In the genomic region with DNA sequence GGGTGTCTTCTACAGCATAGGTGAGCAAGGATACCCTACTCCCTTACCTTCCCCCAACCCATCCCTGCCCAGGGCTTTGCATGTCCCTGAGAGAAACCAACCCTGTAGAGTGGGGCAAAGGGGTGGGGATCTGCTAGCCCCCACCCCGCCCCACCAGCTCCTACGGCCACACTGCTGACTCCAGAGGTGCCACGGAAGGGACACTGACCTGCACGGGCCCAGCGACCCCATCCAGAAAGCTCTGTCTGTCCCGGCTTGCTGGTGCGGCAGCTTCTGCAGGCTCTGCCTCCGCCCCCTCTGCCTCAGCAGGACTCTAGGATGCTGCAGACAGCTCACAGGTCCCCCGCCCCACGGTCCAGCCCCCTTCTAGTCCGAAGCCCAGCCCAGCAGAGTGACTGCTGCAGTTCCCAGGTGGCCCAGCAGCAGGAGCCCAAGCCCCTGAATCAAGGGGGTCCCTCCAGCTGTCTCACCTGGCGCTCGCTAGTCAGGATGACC, we compare ENCODE assay signal across 9 mouse cellular contexts. TPM values are rescaled to one million over a fixed set of nuclear protein-coding genes. Genes with fewer than 3 reads are reported as not detected.
DNase-seq lines count a peak whose midpoint lies in the region; ATAC-seq and TF ChIP-seq lines count a peak whose summit lies in the region.
"Had no signal": no experiment of that assay in that cellular context is flagged by ENCODE, and none has a peak within 500 bp of the region (broad histone marks: within the 10 kb centered on the region; RNA-seq: fewer than 3 reads in every experiment).

No protein-coding gene starts in this region.

- H3K9me3 ChIP-seq in liver, postnatal 0 days (ENCODE audit: low read length), result no peaks in the 10 kb centered on the region
- no peaks in the 10 kb centered on the region for H3K9me3 ChIP-seq in liver, embryonic 11.5 days (ENCODE audit: control insufficient read depth, low read length)
- H3K9me3 ChIP-seq in embryonic facial prominence, embryonic 12.5 days, result no peaks in the 10 kb centered on the region
- H3K9me3 ChIP-seq in intestine, postnatal 0 days (ENCODE audit: control insufficient read depth), result no peaks in the 10 kb centered on the region

- H3K27me3 ChIP-seq in liver, postnatal 0 days (ENCODE audit: insufficient read depth, low read length), result peaks cover 13% of the 10 kb centered on the region; the same call in 1 of the 2 replicates
- 0 out of 2 replicates have a peak, but pooled peaks cover 7% of the 10 kb centered on the region for H3K27me3 ChIP-seq in liver, embryonic 11.5 days (replicated peaks; ENCODE audit: control insufficient read depth, insufficient read depth, low read length)
- peaks cover 8% of the 10 kb centered on the region; the same call in 1 of the 2 replicates for H3K27me3 ChIP-seq in embryonic facial prominence, embryonic 12.5 days
- H3K27me3 ChIP-seq in intestine, postnatal 0 days (replicated peaks; ENCODE audit: control insufficient read depth, insufficient read depth, low read length), result peaks cover 11% of the 10 kb centered on the region; the same call in 1 of the 2 replicates

- no peaks in the 10 kb centered on the region for H3K4me1 ChIP-seq in liver, postnatal 0 days (ENCODE audit: insufficient read depth)
- no peaks in the 10 kb centered on the region for H3K4me1 ChIP-seq in liver, embryonic 11.5 days (replicated peaks; ENCODE audit: control insufficient read depth, insufficient read depth, low read length)
- peaks cover 8% of the 10 kb centered on the region; the same call in 1 of the 2 replicates for H3K4me1 ChIP-seq in embryonic facial prominence, embryonic 12.5 days
- no peaks in the 10 kb centered on the region for H3K4me1 ChIP-seq in intestine, postnatal 0 days (replicated peaks; ENCODE audit: control insufficient read depth, insufficient read depth, low read length)

- ATAC-seq in liver, postnatal 0 days, result no peak
- no peak; the same call in 1 of the 2 replicates for ATAC-seq in liver, embryonic 11.5 days (replicated peaks; ENCODE audit: low FRiP score)
- ATAC-seq in embryonic facial prominence, embryonic 12.5 days (ENCODE audit: insufficient number of reproducible peaks, insufficient read depth, low FRiP score, low TSS enrichment), result peak; percentile 75
- ATAC-seq in intestine, postnatal 0 days, result peak; percentile 41
- ATAC-seq in cerebellum, adult (ENCODE audit: insufficient number of reproducible peaks, low FRiP score, low TSS enrichment), result no peak

- no peak overlapping the region for H3K9ac ChIP-seq in liver, postnatal 0 days (replicated peaks)
- H3K9ac ChIP-seq in liver, embryonic 11.5 days (ENCODE audit: low read depth, low read length), result no peak overlapping the region
- no peak overlapping the region for H3K9ac ChIP-seq in embryonic facial prominence, embryonic 12.5 days
- H3K9ac ChIP-seq in intestine, postnatal 0 days (ENCODE audit: low read depth, low read length), result no peak overlapping the region

- TF ChIP-seq EP300 in liver, postnatal 0 days (IDR thresholded peaks at IDR 0.05; ENCODE audit: low read depth), result no peak

- 14% methylated on average over 13 of the region's 13 CpGs for WGBS in liver, postnatal 0 days (ENCODE audit: insufficient replicate concordance)
- 14% methylated on average over 13 of the region's 13 CpGs for WGBS in liver, embryonic 11.5 days
- WGBS in embryonic facial prominence, embryonic 12.5 days, result under 1% methylated on average over 13 of the region's 13 CpGs
- WGBS in intestine, postnatal 0 days, result 3% methylated on average over 13 of the region's 13 CpGs

- H3K27ac ChIP-seq in liver, postnatal 0 days (ENCODE audit: low read depth), result no peak overlapping the region
- no peak overlapping the region for H3K27ac ChIP-seq in liver, embryonic 11.5 days (ENCODE audit: low read depth, low read length)
- H3K27ac ChIP-seq in embryonic facial prominence, embryonic 12.5 days, result no peak overlapping the region
- H3K27ac ChIP-seq in intestine, postnatal 0 days (ENCODE audit: low read depth, low read length), result no peak overlapping the region

- H3K4me3 ChIP-seq in liver, postnatal 0 days (ENCODE audit: low read depth, low read length), result no peak overlapping the region
- no peak overlapping the region for H3K4me3 ChIP-seq in liver, embryonic 11.5 days (ENCODE audit: low read depth, low read length)
- H3K4me3 ChIP-seq in embryonic facial prominence, embryonic 12.5 days, result peak overlapping the region; percentile 20; the same call in 1 of the 2 replicates
- no peak overlapping the region for H3K4me3 ChIP-seq in intestine, postnatal 0 days (ENCODE audit: low read depth, low read length)
- H3K4me3 ChIP-seq: megakaryocyte, embryonic 14.5 days had no signal

- no peak for DNase-seq in liver, postnatal 0 days
- no peak for DNase-seq in liver, embryonic 11.5 days (ENCODE audit: low spot score)
- DNase-seq in retina, postnatal 1 day, result peak; percentile 74
- DNase-seq in left cerebral cortex, adult 18-20 months (ENCODE audit: low spot score in 2 of 2), result no peak
- DNase-seq in ovary, postnatal 14 days (ENCODE audit: low spot score), result no peak

- H3K36me3 ChIP-seq in liver, postnatal 0 days (replicated peaks; ENCODE audit: insufficient read depth, low read length), result no peaks in the 10 kb centered on the region
- no peaks in the 10 kb centered on the region for H3K36me3 ChIP-seq in liver, embryonic 11.5 days (ENCODE audit: control insufficient read depth, insufficient read depth, low read length)
- no peaks in the 10 kb centered on the region for H3K36me3 ChIP-seq in embryonic facial prominence, embryonic 12.5 days
- H3K36me3 ChIP-seq in intestine, postnatal 0 days (ENCODE audit: control insufficient read depth, insufficient read depth), result no peaks in the 10 kb centered on the region

- 0 out of 2 replicates have a peak, but pooled peaks have one; percentile 1 for TF ChIP-seq CTCF in liver, postnatal 0 days (IDR thresholded peaks at IDR 0.05; ENCODE audit: low read depth)
- peak; percentile 38; the same call in 1 of the 2 replicates for TF ChIP-seq CTCF in intestine, postnatal 0 days (IDR thresholded peaks at IDR 0.05; ENCODE audit: low read depth)

- H3K4me2 ChIP-seq in liver, postnatal 0 days (ENCODE audit: low read depth, low read length), result no peak overlapping the region
- no peak overlapping the region for H3K4me2 ChIP-seq in liver, embryonic 11.5 days
- H3K4me2 ChIP-seq in embryonic facial prominence, embryonic 12.5 days (replicated peaks), result peak overlapping the region; percentile 46
- no peak overlapping the region; the same call in 1 of the 2 replicates for H3K4me2 ChIP-seq in intestine, postnatal 0 days (replicated peaks; ENCODE audit: low read depth)

RNA-seq across cellular contexts. Expression of gene Mmel1, which starts 2.4 kb away (rescaled TPM):
- 0.80 and 0.98 TPM in 2 replicates for polyA plus RNA-seq in liver, postnatal 0 days (2015; fragmentation: Nextera tagmentation; extraction: Ambion mirVana)
- polyA plus RNA-seq in liver, embryonic 11.5 days (2014; fragmentation: Nextera tagmentation; extraction: Ambion mirVana), result 0.25 and 0.31 TPM in 2 replicates
- polyA plus RNA-seq in embryonic facial prominence, embryonic 12.5 days (2016; fragmentation: Nextera tagmentation; extraction: Ambion mirVana), result 0.11 and 0.18 TPM in 2 replicates
- 0.22 and 0.44 TPM in 2 replicates for polyA plus RNA-seq in intestine, postnatal 0 days (2015; fragmentation: Nextera tagmentation; extraction: Ambion mirVana)
- total RNA-seq in left cerebral cortex, adult 18-20 months (2021), result under 1 TPM; 0.60 to 0.70 TPM

RNA-seq across cellular contexts. Expression of gene Fam213b, which starts 27.1 kb away (rescaled TPM):
- 5.9 and 6.5 TPM in 2 replicates for polyA plus RNA-seq in liver, postnatal 0 days (2015; fragmentation: Nextera tagmentation; extraction: Ambion mirVana)
- polyA plus RNA-seq in liver, embryonic 11.5 days (2014; fragmentation: Nextera tagmentation; extraction: Ambion mirVana), result 17.4 and 20.1 TPM in 2 replicates
- 45.7 and 47.8 TPM in 2 replicates for polyA plus RNA-seq in embryonic facial prominence, embryonic 12.5 days (2016; fragmentation: Nextera tagmentation; extraction: Ambion mirVana)
- 66.9 and 68.5 TPM in 2 replicates for polyA plus RNA-seq in intestine, postnatal 0 days (2015; fragmentation: Nextera tagmentation; extraction: Ambion mirVana)
- total RNA-seq in left cerebral cortex, adult 18-20 months (2021), result 10 to 100 TPM; 67.7 to 70.2 TPM

RNA-seq across cellular contexts. Expression of gene Ttc34, which starts 34.5 kb away (rescaled TPM):
- not detected in 2 replicates for polyA plus RNA-seq in liver, postnatal 0 days (2015; fragmentation: Nextera tagmentation; extraction: Ambion mirVana)
- 0.10 TPM in 1 of 2 replicates, not detected in the other for polyA plus RNA-seq in liver, embryonic 11.5 days (2014; fragmentation: Nextera tagmentation; extraction: Ambion mirVana)
- 0.24 and 0.38 TPM in 2 replicates for polyA plus RNA-seq in embryonic facial prominence, embryonic 12.5 days (2016; fragmentation: Nextera tagmentation; extraction: Ambion mirVana)
- 0.08 TPM in 1 of 2 replicates, not detected in the other for polyA plus RNA-seq in intestine, postnatal 0 days (2015; fragmentation: Nextera tagmentation; extraction: Ambion mirVana)
- 1 to 10 TPM; 1.9 to 2.0 TPM for total RNA-seq in left cerebral cortex, adult 18-20 months (2021)

RNA-seq across cellular contexts. Expression of gene Tnfrsf14, which starts 56.6 kb away (rescaled TPM):
- polyA plus RNA-seq in liver, postnatal 0 days (2015; fragmentation: Nextera tagmentation; extraction: Ambion mirVana), result 17.2 and 20.0 TPM in 2 replicates
- 23.1 and 24.4 TPM in 2 replicates for polyA plus RNA-seq in liver, embryonic 11.5 days (2014; fragmentation: Nextera tagmentation; extraction: Ambion mirVana)
- polyA plus RNA-seq in embryonic facial prominence, embryonic 12.5 days (2016; fragmentation: Nextera tagmentation; extraction: Ambion mirVana), result 1.2 TPM in 2 replicates
- 1.9 and 2.9 TPM in 2 replicates for polyA plus RNA-seq in intestine, postnatal 0 days (2015; fragmentation: Nextera tagmentation; extraction: Ambion mirVana)
- total RNA-seq in left cerebral cortex, adult 18-20 months (2021), result 1 to 10 TPM; 2.0 to 2.1 TPM

Comparison
In these comparisons a context has a peak if more than half of its experiments do, and no peak if none do; other contexts are left out.
1. ATAC-seq: peak in embryonic facial prominence, embryonic 12.5 days (single experiment) and intestine, postnatal 0 days (single experiment); none in liver, postnatal 0 days (single experiment), liver, embryonic 11.5 days (single experiment) and cerebellum, adult (single experiment).